Mouse (Mus musculus) ZHBTc4 (cell line): ENCODE data around the gene Tulp2.
"Not testable (repeated sequence)": the region's sequence is repeated elsewhere in the genome, so short reads cannot be mapped to it uniquely, and the experiment has no call there.

ENCODE experiments used
- DNase-seq: peaks from one replicate; pipeline ENCODE4 v3.0.0-alpha.2; 2011; ENCODE audit warnings: low read depth, low spot score

Tulp2 gene

DNA sequence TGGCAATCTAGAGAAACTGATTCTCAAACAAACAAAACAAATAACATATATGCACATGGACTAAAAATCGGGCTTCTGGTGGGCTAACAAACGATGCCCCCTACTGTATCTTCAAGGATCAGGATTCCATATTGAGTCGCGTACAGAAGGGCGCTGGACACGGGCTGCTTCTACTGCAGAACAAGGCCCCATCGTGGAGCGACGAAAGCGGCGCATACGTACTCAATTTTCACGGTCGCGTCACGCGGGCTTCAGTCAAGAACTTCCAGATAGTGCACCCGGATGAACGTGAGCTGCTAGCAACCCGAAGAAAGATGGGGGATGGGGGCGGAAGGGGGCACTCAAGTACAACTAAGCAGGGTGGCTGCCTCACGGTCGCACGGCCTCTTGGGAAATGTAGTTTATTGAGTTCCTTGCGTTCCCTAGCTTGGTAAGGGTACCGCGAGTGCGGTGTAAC is 40.1 kb downstream of the Tulp2 start:
- peak; percentile 85 for DNase-seq

DNA sequence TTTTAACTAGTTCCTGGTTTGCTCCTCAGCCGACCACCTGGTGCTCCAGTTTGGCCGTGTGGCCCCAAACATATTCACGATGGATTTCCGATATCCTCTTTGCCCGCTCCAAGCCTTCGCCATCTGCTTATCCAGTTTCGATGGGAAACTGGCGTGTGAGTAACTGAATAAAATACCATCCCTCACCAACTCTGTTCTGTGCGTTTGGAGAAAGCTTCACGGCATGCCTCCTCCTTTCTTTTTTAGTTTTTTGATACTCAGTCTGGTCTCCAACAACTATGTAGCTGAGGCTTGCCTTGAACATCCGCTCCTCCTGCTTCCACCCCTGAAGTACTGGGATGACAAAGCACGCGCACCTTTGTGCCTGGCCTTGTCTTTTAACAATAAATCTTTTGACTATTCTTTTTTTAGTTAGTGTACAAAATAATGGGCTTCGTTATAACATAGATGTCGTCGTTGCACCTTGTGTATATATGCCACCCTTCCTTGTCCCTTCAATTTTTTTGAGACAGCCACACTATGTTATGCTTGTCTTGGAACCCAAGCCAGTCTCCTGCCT is 40.6 kb downstream of the Tulp2 start:
- DNase-seq, result no peak

DNA sequence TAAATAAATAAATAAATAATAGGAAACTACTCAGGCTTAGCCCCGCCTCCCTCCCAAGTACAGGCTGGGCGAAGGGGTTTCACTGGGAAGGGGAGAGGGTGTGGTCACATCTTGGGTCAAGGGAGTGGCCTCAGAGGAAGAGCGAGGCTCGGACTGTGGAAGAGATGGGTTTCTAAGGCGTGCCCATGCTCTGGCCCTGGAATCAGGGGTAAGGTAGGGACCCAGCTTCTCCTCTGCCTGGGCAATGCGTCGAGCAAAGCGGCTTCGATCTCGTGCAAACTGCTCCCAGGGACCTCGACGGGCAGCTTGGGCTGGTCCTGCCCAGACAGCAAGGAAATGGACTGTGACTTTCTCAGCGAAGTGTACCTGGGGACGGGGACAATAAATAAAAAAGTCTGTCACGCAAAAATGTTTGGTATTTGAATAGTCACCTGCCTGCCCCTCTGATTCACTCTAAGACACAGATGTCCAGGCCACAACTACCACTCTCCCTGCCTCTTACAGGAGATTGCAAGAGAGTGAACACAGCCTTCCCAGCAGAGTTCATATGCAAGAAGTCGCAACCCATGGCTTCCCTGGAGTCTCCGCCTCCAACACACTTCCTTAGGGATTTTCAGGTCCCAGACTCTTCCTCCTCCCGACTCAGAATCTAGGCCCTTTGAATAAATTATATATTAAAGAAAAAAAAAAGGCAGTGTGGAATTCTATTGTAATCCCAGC is 41.4 kb downstream of the Tulp2 start:
- peak; percentile 74 for DNase-seq

DNA sequence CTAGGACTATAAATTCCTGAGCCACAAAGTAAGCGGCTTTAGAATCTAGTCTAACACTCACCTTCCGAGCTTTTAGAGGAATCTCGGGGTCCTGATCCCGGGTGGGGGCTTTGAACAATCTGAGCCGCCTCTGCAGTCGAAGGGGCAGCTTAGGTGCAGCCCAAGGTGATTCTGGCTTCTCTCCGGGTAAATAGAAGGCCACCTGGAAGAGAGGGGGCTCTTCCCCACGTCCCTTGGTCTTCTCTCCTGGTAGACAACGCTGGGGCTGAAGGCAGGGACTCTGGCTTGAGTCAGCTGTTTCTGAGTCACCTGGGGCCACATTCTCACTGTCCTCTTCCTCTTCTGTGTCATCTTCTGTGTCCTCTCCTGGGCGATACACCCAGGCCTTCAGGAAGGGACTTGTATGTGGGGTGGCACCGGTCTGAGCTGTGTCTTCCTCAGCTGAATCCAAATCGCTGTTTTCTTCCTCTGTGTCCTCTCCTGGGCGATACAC is 42.0 kb downstream of the Tulp2 start:
- DNase-seq, result no peak

DNA sequence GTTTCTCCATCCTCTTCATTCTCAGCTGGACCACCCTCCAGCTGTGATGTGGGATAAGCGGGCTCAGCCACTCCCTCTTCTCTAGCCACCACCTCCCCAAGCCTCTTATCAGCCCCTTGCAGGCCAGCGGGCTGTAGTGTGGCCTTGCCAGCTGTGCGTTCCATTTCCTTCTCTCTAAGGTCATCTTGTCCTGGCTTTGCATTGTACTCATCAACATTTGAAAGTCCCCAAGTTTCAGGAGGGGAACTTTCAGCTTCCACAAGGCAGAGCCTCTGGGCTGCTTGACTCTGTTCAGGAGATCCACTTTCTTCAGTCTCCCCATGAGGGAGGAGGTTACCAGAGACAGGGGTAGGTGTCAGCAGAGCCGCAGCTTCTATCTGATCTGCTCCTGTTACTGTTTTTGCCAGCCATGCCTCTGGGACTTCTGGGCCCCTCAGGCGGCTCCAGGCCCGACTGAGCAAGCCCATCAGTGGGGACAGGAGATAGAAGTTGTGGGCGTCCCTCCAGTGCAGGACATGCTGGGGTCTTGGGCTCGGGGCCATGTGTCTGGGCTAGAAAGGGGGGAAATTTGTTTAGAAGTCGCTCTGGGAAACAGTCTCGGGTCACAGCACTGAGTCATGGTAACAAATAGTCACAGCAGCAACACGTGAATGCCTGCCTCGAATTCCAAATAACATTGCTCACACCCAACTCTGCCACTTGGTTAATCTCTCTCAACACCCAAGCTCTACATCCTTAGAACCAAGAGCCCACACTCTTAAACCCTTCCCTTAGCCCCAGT is 43.4 kb downstream of the Tulp2 start:
- peak; percentile 64 for DNase-seq

DNA sequence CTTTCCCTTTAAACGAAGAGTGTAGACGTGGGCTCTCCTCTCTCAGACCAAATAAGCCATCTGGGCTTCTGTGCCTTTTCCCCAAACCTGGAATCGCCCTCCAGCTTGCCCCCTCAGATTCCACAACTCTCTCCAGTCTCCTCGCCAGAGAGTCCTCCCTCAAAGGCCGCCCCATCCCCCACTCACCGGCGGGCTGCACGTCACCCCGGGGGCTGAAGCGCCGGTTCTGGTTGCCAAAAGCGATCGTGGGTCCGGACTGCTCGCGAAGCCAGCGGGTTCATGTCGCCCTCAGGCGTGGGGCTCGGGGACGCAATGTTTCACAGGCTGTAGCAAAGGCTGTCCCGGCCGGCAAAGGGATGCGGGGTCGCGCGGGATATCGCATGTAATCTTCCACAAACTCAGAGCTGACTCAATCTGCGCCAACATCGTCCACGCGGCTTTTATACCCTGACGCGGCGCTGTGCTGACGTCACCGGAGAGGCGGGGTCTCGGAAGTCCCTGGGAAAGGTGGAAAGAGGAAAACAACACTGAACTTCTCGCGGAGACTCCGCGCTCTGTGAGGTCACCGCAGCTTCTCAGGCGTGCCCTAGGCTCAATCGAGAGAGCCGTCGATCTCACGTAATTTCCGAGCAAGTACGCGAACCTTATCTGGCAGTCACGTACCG is 44.3 kb downstream of the Tulp2 start, which contains the start of the genes Ppp1r15a and Plekha4:
Gene Ppp1r15a (minus strand): TSS at position 460 of the 665 bp plus-strand sequence.
Gene Plekha4 (plus strand): TSS at position 522 of the 665 bp plus-strand sequence.
- DNase-seq, result peak; percentile 98

DNA sequence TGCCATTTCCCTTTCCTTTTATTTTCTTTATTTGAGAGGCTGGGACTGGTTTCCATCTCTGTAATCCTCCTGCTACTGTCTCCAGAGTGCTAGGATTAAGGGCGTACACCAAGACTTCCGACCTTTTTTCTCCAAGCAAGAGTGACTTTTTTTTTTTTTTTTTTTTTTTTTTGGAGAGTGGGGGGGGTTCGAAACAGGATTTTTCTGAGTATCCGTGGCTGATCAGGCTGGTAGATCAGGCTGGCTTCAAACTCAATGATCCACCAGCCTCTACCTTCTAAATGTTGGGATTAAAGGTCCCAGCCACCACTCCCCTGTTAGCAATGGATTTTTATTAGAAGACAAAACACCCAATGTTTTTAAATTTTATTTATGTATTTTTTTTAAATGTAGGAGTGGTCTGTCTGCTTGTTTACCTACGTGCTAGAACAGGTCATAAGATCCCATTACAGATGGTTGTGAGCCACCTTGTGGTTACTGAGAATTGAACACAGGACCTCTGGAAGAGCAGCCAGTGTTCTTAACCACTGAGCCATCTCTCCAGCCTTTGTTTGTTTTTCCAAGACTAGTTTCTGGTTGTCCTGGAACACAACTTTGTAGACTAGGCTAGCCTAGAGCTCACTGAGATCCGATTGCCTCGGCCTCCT is 44.9 kb downstream of the Tulp2 start:
- peak; percentile 67 for DNase-seq

DNA sequence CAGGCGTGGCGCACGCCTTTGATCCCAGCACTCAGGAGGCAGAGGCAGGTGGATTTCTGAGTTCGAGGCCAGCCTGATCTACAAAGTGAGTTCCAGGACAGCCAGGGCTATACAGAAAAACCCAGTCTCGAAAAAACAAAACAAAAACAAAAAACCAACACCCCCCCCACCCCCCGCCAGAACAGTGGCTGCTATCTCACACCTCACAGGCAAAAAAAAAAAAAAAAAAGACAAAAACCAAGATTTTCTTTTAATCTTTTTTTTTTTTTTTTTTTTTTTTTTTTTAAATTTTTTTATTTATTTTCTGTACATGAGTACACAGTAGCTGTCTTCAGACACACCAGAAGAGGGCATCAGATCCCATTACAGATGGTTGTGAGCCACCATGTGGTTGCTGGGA is 45.5 kb downstream of the Tulp2 start:
- DNase-seq, result not testable (repeated sequence)

DNA sequence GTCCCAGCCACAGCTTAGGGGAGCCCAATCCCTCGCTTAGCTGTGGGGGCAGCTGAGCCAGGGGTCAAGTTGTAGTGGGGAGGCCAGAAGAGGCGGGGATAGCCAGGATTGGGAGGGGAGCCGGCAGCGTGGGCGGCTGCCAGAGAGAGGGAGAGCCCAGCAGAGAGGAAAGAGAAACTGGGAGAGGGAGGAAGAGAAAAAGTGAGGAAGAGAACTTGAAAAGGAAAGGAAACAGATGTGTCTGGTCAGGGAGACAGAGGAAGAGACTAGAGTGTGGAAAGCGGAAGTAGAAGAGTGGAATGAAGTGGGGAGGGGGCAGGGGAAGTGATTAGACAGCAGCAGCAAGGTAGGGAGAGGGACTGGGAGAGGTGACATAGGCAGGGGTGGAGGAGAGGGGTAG is 47.8 kb downstream of the Tulp2 start:
- DNase-seq, result no peak

DNA sequence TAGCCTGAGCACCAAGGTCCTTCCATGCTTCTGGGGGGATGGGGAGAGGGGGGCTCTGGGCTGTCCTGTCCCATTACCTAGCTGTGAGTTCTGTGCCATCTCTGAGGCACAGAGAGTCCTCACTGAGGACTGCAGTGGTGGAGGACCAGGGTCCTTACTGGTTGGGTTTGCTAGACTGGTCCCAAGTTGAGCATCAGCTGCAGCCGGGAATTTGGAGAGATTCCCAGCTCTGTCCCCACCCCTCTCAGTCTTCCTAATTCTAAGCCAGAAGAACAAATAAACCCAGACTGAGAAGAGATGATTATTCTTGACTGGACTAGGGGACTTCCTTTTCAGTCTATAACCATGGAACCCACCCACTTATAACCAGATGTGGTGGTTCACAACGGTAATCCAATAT is 49.0 kb downstream of the Tulp2 start:
- no peak for DNase-seq

DNA sequence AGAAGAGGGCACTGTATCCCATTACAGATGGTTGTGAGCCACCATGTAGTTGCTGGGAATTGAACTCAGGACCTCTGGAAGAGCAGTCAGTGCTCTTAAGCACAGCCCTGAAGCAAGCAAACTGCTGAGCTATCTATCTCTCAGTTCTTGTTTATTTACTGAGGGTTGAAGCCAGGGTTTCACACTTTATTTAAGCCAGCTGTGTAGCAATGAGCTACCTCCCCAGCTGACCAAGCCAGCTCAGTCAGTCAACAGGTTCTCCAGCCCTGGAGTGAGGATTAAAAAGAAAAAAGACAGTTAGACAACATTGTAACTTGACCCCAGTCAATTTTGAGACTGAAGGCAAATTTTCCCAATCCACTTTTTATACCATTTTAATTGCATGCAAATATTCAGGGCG is 54.0 kb downstream of the Tulp2 start:
- no peak for DNase-seq

DNA sequence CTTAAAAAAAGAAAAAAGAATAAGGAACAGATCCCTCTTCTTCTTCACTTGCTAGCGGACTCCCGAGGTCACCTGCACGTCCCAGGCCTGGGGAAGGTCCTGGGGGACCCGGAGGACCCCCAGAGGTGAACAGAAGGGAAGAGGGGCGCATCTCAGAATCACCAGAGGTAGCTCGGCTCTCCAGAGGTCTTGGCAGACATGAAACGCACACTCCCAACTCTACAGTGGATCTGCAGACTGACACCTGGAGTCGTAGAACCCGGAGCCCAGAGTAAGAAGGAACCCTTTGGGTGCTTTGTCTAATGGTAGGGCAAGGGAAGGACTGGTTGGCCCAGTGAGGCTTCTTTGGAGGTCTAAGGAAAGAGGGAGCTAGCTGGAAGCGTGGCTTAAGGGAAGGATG is 55.9 kb downstream of the Tulp2 start:
- DNase-seq, result no peak

DNA sequence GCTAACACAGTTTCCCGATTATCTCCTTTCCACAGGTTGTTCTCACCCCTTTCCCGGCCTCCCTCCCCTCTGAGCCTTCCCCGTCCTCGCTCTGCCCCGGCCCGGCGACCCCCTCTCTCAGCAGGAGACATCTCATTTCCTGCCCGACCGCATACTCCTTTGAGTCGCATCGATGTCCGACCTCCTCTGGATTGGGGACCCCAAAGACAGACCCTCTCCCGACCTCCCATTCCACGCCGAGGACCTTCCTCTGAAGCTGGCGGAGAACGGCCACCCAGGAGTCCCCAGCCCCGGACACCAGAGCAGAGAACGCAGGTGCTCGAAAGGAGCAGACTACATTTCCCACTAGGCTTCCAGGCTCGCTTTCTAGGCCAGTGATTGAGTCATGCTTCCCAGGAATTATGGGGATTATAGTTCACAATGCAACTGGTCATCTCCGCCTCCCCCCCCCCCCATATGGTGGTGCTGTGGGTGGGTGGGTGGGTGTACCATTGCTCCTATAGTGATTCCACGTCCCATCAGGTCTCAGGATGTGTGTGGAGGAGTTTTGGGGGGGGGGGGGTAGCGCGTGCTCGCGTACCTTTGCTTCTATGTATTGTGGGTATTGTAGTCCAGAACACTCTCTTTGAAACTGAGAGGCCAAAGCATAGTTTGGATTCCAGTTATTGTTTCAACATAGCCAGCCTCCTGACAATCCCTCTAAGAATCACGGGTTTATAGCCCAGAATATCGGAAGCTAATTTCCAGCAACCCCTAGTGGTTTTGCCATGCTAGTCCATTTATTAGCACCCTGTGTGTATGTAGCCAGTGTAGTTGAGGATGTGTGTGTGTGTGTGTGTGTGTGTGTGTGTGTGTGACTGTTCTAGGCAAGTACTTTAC is 56.7 kb downstream of the Tulp2 start:
- peak; percentile 76 for DNase-seq

DNA sequence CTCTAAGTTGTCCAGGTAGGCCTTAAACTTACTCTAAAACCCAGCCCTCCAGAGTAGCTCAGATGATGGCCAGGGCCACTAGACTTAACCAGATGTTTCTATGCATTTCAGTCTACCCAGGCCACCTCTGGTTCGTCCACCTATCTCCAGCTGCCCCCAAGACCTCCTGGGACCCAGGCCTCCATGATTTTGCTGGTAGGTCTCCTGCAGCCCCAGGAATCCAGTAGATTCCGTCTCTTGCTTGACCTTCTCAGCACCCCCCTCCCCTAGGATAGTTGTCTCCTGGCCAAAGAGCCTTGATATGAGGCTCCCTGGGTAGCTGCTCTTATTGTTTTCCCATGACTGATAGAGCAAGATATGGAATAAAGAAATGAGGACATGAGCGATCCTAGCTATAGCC is 57.4 kb downstream of the Tulp2 start:
- DNase-seq, result no peak

DNA sequence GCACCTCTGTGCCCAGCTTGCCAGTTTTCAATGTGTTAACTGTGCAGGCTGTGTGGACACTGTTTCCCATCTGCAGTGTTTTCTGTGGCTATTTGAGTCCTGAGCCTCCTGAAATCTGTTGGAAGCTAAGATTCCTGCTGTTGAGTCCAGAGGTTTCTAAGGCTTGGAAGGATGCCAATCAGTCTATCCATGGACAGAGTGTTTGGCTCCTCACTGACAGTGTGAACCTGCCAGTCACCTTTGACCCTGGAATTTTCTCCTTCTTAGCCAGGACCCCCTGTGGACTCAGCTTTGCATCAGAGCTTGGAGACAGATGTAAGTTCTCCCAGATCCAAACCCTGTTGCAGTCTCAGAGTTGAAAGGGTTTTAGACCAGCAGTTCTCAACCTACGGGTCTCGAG is 58.5 kb downstream of the Tulp2 start:
- no peak for DNase-seq

DNA sequence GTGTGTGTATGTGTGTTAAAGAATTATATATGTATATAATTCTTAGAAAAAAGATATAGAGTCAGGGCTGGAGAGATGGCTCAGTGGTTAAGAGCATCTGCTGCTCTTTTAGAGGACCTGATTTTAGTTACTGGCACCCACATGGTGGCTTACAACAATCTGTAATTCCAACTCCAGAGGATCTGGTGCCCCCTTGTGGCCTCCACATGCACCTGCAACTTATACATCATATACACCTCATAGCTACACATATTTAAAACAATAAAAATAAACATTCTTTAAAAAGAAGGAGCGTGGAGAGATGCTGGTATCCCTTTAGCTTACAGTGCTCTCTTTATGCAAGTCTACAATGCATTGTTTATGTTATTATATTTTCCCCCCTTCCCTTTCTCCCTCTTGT is 62.8 kb downstream of the Tulp2 start:
- DNase-seq, result peak; percentile 64

DNA sequence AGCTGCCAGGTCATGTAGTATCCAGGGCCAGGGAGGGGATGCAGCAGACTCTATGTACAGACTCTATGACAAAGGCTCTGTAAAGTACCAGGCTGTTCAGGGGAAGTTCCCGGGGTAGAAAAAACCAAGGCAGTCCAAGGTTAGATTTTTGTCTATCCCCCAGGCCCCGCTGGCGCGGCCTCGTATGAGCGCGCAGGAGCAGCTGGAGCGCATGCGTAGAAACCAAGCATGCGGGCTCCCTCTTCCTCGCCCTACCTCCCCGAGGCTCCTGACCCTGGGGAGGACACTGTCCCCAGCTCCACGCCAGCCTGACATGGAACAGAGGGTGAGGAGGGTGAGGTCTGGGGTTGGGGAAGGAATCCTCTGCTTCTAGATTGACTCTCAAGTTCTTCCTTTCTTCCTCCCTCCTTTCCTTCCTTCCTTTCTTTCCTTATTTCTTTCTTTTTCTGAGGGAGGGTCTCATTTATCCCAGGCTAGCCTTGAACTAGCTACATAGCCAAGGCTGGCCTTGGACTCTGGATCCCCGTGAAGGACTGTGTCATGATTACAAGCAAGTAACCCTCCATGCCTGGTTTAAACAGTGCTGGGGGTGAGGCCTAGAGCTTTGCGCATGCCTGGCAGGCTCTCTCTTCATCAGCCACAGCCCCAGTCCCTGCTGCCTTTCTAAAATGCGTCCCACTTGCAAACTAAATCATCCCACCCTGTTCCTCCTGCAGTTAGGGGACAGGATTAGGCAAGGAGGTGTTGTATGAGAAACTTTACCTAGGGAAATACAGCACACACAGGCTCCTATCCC is 68.2 kb downstream of the Tulp2 start:
- DNase-seq, result peak; percentile 68

DNA sequence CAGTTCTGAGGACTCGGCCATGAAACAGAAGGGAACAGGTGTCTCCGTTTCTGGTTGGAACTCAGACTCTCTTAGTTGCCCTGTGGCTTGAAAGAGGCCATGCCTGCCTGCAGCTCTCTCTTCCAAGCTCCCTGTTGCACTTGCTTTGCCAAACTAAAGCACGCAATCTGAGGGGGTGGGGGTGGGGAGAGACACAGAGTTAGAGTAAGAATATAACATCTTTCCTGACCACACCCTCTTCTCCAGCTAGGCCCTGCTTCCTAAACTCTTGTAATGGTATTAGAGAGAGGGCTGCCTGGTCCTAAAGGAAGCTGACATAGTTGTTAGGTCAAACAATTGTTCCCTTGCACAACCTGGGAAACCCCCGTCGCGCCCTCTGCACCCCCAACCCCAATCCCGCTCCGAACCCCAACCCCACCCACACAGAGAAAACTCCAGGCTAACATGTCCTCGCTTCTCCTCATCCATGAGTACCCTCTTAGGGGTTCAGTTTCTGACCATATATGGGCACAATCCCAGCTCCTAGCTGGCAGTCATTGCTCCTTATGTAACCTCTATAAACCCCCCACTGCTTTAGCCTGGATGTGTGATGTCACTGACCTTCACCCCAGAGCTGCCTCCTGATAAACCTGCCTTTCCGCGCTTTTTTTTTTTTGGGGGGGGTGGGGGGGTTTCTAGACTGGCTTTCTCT is 69.3 kb downstream of the Tulp2 start:
- DNase-seq, result peak; percentile 71

DNA sequence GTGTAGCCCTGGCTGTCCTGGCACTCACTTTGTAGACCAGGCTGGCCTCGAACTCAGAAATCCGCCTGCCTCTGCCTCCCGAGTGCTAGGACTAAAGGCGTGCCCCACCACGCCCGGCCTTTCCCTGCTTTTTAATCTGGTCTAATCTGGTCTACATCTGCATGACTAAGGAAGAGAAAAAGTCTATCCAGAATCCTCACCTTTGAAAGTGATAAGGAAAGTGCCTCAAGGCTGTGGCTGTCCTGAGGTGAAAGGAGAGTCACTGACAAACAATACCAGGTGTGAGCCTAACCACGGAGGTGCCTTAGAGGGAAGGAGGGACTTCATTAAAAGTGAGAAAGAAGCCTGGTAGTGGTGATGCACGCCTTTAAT is 69.8 kb downstream of the Tulp2 start:
- DNase-seq, result peak; percentile 97
